Mouse (Mus musculus): ENCODE results near the gene Gm20388. TPM values are rescaled to one million over a fixed set of nuclear protein-coding genes. Genes with fewer than 3 reads are reported as not detected.
A peak's percentile ranks its signal among the peaks of the same experiment; 100 is the strongest.

Gene Gm20388
- polyA plus RNA-seq, 1 experiment from 2014 or later: 8.3 TPM

DNA sequence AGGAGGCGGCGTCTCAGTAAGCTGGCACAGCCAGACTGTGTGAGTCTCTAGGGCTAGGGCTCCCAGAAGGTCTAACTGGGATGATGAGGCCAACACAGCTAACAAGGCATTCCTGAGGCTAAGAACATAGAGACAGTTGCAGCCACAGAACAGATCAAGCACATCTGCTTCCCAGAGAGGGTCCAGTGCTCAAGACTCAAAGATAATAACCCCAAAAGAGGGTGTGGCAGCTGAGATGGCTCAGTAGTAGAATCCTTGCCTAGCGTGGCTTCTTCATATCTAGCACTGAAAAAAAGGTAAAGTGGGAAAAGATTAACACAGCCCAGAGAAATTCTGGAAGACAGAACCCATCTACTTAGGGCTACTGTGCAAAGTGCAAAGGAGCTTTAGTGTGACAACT is 3045.4 kb downstream of the Gm20388 start:
- H3K9ac ChIP-seq (ENCODE audit: low read length): no peak overlapping the region
- H3K27me3 ChIP-seq (replicated peaks; ENCODE audit: control insufficient read depth, insufficient read depth, low read length): no peaks in the 10 kb centered on the region
- ATAC-seq (replicated peaks; ENCODE audit: low FRiP score, low TSS enrichment, low read depth): no peak
- no peaks in the 10 kb centered on the region for H3K9me3 ChIP-seq (ENCODE audit: control insufficient read depth, low read length)
- WGBS: 94% methylated on average over 3 of the region's 3 CpGs
- H3K4me3 ChIP-seq (ENCODE audit: low read depth, low read length): no peak overlapping the region
- H3K36me3 ChIP-seq (ENCODE audit: control insufficient read depth, insufficient read depth, low read length): no peaks in the 10 kb centered on the region
- DNase-seq (ENCODE audit: low spot score): no peak
- no peak overlapping the region for H3K27ac ChIP-seq (ENCODE audit: low read depth)
- no peak overlapping the region for H3K4me2 ChIP-seq (ENCODE audit: low read length)
- peaks cover 7% of the 10 kb centered on the region for H3K4me1 ChIP-seq (replicated peaks; ENCODE audit: control insufficient read depth, insufficient read depth, low read length)

DNA sequence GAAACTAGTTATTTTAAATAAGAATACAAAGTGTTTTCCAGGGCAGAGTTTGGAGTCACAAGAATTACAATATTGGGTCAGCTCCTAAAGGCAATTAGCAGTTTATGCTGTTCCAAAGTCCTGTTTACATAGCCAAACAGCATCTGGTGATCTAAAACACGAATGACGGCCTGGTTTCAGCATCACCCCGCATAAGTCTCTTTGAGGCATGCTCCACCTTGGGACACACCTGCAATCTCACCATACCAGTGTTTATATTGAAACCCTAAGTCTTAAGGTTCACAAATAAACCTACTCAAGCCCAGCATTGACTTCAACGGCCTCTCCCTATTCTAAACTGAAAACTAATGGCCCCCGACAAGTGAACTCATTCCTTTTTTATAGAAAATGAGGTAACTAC is 3049.7 kb downstream of the Gm20388 start:
- H3K27me3 ChIP-seq (replicated peaks; ENCODE audit: control insufficient read depth, insufficient read depth, low read length): no peaks in the 10 kb centered on the region
- ATAC-seq (replicated peaks; ENCODE audit: low FRiP score, low TSS enrichment, low read depth): peak; percentile 50
- WGBS: 60% methylated on average over 5 of the region's 5 CpGs

DNA sequence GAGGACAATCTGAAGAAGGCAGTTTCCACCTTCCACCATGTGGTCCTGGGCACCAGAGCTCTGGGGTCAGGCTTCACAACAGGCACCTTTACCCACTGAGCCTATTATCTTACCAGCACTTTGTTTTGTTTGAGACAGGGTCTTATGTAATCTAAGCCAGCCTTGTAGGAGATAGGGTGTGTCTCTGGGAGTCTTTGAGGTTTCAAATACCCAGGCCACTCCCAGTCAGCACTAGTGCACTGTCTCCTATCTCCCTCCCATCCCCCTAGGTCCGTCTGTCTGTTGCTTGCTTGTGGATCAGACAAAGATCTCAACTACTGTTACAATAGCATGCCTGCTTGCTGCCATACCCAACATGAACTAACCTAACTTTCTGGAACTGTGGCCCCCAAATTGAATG is 3050.3 kb downstream of the Gm20388 start:
- Histone ChIP-seq H3K27me3 (replicated peaks; ENCODE audit: control insufficient read depth, insufficient read depth, low read length) (no peaks in the 10 kb centered on the region), H3K9me3 (ENCODE audit: control insufficient read depth, low read length) (no peaks in the 10 kb centered on the region), H3K9ac (ENCODE audit: low read length) (no peak overlapping the region), H3K27ac (ENCODE audit: low read depth) (no peak overlapping the region; the same call in 1 of the 2 replicates), H3K4me3 (ENCODE audit: low read depth, low read length) (no peak overlapping the region), H3K4me1 (replicated peaks; ENCODE audit: control insufficient read depth, insufficient read depth, low read length) (peaks cover 31% of the 10 kb centered on the region), H3K4me2 (ENCODE audit: low read length) (no peak overlapping the region), H3K36me3 (ENCODE audit: control insufficient read depth, insufficient read depth, low read length) (0 out of 2 replicates have a peak, but pooled peaks cover 4% of the 10 kb centered on the region)
- DNase-seq (ENCODE audit: low spot score) (peak; percentile 63), ATAC-seq (replicated peaks; ENCODE audit: low FRiP score, low TSS enrichment, low read depth) (peak; percentile 72)
- WGBS: 18% methylated on average over 1 of the region's 1 CpGs

More for the DNA sequence above, 3049.7 kb downstream of the Gm20388 start:
- Histone ChIP-seq H3K4me3 (ENCODE audit: low read depth, low read length) (no peak overlapping the region), H3K4me2 (ENCODE audit: low read length) (no peak overlapping the region), H3K4me1 (replicated peaks; ENCODE audit: control insufficient read depth, insufficient read depth, low read length) (peaks cover 31% of the 10 kb centered on the region), H3K9me3 (ENCODE audit: control insufficient read depth, low read length) (no peaks in the 10 kb centered on the region), H3K9ac (ENCODE audit: low read length) (no peak overlapping the region), H3K27ac (ENCODE audit: low read depth) (no peak overlapping the region), H3K36me3 (ENCODE audit: control insufficient read depth, insufficient read depth, low read length) (0 out of 2 replicates have a peak, but pooled peaks cover 4% of the 10 kb centered on the region)
- DNase-seq (ENCODE audit: low spot score): no peak

DNA sequence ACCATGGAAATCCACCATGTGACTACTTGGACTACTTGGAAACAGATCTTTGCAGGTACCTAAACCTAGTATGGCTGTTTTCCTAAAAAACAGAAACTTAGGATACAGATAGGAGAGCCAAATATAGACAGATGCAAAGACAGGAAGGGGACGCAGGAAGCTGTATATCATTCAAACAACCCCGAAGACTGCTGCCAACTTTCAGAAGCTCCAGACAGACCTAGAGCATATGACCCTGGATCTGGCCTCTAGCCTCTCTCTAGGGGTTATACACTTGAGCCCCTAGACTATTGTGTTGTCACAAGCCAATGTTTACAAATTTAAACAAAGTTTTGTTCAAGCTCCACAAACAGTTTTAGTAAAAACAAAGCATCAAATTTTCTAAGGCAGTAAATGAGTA is 3050.8 kb downstream of the Gm20388 start:
- H3K4me3 ChIP-seq (ENCODE audit: low read depth, low read length): no peak overlapping the region
- 22% methylated on average over 2 of the region's 2 CpGs for WGBS
- H3K27me3 ChIP-seq (replicated peaks; ENCODE audit: control insufficient read depth, insufficient read depth, low read length): no peaks in the 10 kb centered on the region
- H3K27ac ChIP-seq (ENCODE audit: low read depth): no peak overlapping the region; the same call in 1 of the 2 replicates
- H3K4me1 ChIP-seq (replicated peaks; ENCODE audit: control insufficient read depth, insufficient read depth, low read length): peaks cover 31% of the 10 kb centered on the region
- ATAC-seq (replicated peaks; ENCODE audit: low FRiP score, low TSS enrichment, low read depth) (no peak), DNase-seq (ENCODE audit: low spot score) (no peak)
- H3K9me3 ChIP-seq (ENCODE audit: control insufficient read depth, low read length): no peaks in the 10 kb centered on the region
- H3K9ac ChIP-seq (ENCODE audit: low read length): no peak overlapping the region
- H3K4me2 ChIP-seq (ENCODE audit: low read length): no peak overlapping the region
- 0 out of 2 replicates have a peak, but pooled peaks cover 4% of the 10 kb centered on the region for H3K36me3 ChIP-seq (ENCODE audit: control insufficient read depth, insufficient read depth, low read length)

DNA sequence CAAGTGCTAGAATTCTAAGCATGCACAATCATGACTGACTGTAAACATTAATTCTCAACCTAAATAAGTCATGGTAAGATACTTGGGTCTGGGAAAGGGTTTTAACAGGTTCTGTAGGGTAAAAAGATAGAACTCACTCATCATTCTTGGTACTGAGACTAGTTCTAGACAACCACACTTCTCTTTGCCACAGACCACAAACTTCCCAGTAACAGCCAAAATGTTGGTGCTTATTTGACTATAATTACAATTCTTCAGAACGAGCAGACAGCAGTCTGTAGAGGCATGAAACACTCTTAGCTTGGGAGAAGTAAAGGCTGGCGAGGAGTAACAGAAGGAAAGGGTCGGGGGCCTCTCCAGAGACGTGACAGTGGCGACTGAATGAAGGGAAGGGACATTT is 3051.4 kb downstream of the Gm20388 start:
- Histone ChIP-seq H3K36me3 (ENCODE audit: control insufficient read depth, insufficient read depth, low read length) (0 out of 2 replicates have a peak, but pooled peaks cover 4% of the 10 kb centered on the region), H3K27me3 (replicated peaks; ENCODE audit: control insufficient read depth, insufficient read depth, low read length) (no peaks in the 10 kb centered on the region), H3K4me3 (ENCODE audit: low read depth, low read length) (no peak overlapping the region), H3K9me3 (ENCODE audit: control insufficient read depth, low read length) (no peaks in the 10 kb centered on the region), H3K27ac (ENCODE audit: low read depth) (no peak overlapping the region), H3K4me1 (replicated peaks; ENCODE audit: control insufficient read depth, insufficient read depth, low read length) (peaks cover 27% of the 10 kb centered on the region), H3K9ac (ENCODE audit: low read length) (no peak overlapping the region), H3K4me2 (ENCODE audit: low read length) (no peak overlapping the region)
- ATAC-seq (replicated peaks; ENCODE audit: low FRiP score, low TSS enrichment, low read depth) (no peak), DNase-seq (ENCODE audit: low spot score) (no peak)
- WGBS: 53% methylated on average over 5 of the region's 5 CpGs

DNA sequence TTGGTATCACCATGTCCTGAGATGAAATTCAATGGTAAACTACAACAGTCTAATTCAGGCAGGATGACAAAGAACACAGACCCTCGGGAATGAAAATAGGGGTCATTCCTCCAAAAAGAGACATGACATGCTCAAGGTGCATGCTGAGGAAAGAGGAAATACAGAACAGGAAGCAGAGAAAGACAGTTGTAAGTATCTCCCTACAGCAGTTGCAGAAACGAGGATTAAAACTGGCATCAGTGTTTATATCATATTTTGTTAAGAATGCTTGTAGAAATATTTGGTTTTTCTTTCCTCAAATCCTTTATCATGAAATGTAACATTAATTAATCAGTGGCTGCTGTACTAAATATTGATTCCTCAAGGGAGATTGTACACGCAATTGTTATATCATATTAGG is 3056.0 kb downstream of the Gm20388 start:
- ATAC-seq (replicated peaks; ENCODE audit: low FRiP score, low TSS enrichment, low read depth) (no peak), DNase-seq (ENCODE audit: low spot score) (no peak)
- Histone ChIP-seq H3K36me3 (ENCODE audit: control insufficient read depth, insufficient read depth, low read length) (0 out of 2 replicates have a peak, but pooled peaks cover 9% of the 10 kb centered on the region), H3K4me1 (replicated peaks; ENCODE audit: control insufficient read depth, insufficient read depth, low read length) (peaks cover 17% of the 10 kb centered on the region), H3K4me3 (ENCODE audit: low read depth, low read length) (no peak overlapping the region), H3K9ac (ENCODE audit: low read length) (no peak overlapping the region), H3K4me2 (ENCODE audit: low read length) (no peak overlapping the region), H3K27me3 (replicated peaks; ENCODE audit: control insufficient read depth, insufficient read depth, low read length) (no peaks in the 10 kb centered on the region), H3K27ac (ENCODE audit: low read depth) (no peak overlapping the region), H3K9me3 (ENCODE audit: control insufficient read depth, low read length) (no peaks in the 10 kb centered on the region)
- 59% methylated on average over 3 of the region's 3 CpGs for WGBS

DNA sequence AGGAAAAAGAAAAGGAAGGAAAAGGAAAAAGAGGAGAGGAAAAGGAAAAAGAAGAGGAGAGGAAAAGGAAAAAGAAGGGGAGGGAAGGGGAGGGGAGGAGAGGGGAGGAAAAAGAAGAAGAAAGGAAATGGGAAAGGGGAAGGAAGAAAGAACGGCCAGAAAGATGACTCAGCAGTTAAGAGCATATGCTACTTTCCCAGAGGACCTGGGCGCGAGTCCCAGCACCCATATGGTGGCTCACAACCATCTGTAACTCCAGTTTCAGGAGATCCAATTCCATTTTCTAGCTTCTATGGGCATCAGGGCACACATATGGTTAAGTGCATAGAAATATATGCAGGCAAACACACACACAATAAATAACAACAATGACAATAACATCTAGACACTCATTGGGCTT is 3057.5 kb downstream of the Gm20388 start:
- Histone ChIP-seq H3K4me3 (ENCODE audit: low read depth, low read length) (no peak overlapping the region), H3K4me1 (replicated peaks; ENCODE audit: control insufficient read depth, insufficient read depth, low read length) (peaks cover 6% of the 10 kb centered on the region; the same call in 1 of the 2 replicates), H3K4me2 (ENCODE audit: low read length) (no peak overlapping the region), H3K9ac (ENCODE audit: low read length) (no peak overlapping the region), H3K36me3 (ENCODE audit: control insufficient read depth, insufficient read depth, low read length) (peaks cover 12% of the 10 kb centered on the region; the same call in 1 of the 2 replicates), H3K9me3 (ENCODE audit: control insufficient read depth, low read length) (no peaks in the 10 kb centered on the region), H3K27me3 (replicated peaks; ENCODE audit: control insufficient read depth, insufficient read depth, low read length) (no peaks in the 10 kb centered on the region), H3K27ac (ENCODE audit: low read depth) (no peak overlapping the region)
- no peak for ATAC-seq (replicated peaks; ENCODE audit: low FRiP score, low TSS enrichment, low read depth)
- WGBS: 85% methylated on average over 3 of the region's 3 CpGs
- DNase-seq (ENCODE audit: low spot score): no peak

DNA sequence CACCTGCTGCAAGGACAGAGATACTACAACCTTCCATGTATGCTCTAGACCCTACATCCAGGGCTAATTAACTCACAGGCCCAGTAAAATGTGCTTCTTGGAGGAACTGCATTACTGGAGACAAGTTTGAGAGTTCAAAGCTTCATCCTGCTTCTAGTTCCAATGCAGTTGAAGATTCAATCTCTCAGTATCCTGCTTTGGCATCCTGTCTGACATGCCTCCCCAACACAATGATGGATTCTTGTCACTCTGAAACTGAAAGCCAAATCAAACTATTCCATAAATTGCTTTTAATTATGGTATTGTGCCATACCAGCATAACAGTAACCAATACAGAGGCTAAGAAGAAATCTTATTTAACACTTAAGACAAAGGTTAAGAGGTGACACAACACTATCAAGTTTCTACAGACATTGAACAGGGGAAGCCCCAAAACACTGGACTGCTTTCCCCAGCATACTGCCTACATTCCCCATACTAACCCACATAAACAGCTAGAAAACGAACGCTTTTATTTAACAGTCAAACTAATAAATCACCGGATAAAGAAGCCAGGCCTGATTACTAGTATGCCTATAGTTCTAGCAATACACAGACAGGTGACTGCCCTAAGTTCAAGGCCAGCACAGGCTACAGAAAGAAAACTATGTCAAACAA is 3059.5 kb downstream of the Gm20388 start:
- Histone ChIP-seq H3K36me3 (ENCODE audit: control insufficient read depth, insufficient read depth, low read length) (peaks cover 16% of the 10 kb centered on the region; the same call in 1 of the 2 replicates), H3K9me3 (ENCODE audit: control insufficient read depth, low read length) (no peaks in the 10 kb centered on the region), H3K27ac (ENCODE audit: low read depth) (no peak overlapping the region), H3K27me3 (replicated peaks; ENCODE audit: control insufficient read depth, insufficient read depth, low read length) (no peaks in the 10 kb centered on the region), H3K4me1 (replicated peaks; ENCODE audit: control insufficient read depth, insufficient read depth, low read length) (no peaks in the 10 kb centered on the region), H3K4me3 (ENCODE audit: low read depth, low read length) (no peak overlapping the region), H3K4me2 (ENCODE audit: low read length) (no peak overlapping the region), H3K9ac (ENCODE audit: low read length) (no peak overlapping the region)
- ATAC-seq (replicated peaks; ENCODE audit: low FRiP score, low TSS enrichment, low read depth) (no peak), DNase-seq (ENCODE audit: low spot score) (no peak)
- WGBS: 70% methylated on average over 3 of the region's 3 CpGs

DNA sequence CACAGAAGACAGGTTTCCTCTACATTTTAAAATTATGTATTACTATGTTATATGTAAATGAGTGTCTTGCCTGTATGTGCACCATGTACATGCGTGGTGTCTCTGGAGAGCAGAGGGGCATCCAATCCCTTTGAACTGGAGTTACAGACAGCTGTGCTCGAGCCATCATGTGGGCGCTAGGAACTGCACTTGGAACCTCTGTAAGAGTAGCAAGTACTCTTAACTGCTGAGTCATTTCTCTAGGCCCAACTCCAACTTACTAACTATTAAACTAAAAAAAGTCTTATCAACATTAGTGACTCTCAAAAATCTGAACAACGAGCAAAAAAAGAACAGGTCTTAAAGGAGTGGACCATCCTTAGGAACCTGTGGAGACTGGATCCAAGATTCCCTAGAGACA is 3065.4 kb downstream of the Gm20388 start:
- no peak overlapping the region for H3K4me2 ChIP-seq (ENCODE audit: low read length)
- 89% methylated on average over 4 of the region's 4 CpGs for WGBS
- no peaks in the 10 kb centered on the region for H3K27me3 ChIP-seq (replicated peaks; ENCODE audit: control insufficient read depth, insufficient read depth, low read length)
- DNase-seq (ENCODE audit: low spot score): no peak
- ATAC-seq (replicated peaks; ENCODE audit: low FRiP score, low TSS enrichment, low read depth): no peak
- peaks cover 16% of the 10 kb centered on the region; the same call in 1 of the 2 replicates for H3K36me3 ChIP-seq (ENCODE audit: control insufficient read depth, insufficient read depth, low read length)
- H3K4me1 ChIP-seq (replicated peaks; ENCODE audit: control insufficient read depth, insufficient read depth, low read length): no peaks in the 10 kb centered on the region
- H3K9ac ChIP-seq (ENCODE audit: low read length): no peak overlapping the region
- no peak overlapping the region for H3K27ac ChIP-seq (ENCODE audit: low read depth)
- no peak overlapping the region for H3K4me3 ChIP-seq (ENCODE audit: low read depth, low read length)
- H3K9me3 ChIP-seq (ENCODE audit: control insufficient read depth, low read length): no peaks in the 10 kb centered on the region
